Mouse (Mus musculus): ENCODE data around the gene Ccr6.

DNA sequence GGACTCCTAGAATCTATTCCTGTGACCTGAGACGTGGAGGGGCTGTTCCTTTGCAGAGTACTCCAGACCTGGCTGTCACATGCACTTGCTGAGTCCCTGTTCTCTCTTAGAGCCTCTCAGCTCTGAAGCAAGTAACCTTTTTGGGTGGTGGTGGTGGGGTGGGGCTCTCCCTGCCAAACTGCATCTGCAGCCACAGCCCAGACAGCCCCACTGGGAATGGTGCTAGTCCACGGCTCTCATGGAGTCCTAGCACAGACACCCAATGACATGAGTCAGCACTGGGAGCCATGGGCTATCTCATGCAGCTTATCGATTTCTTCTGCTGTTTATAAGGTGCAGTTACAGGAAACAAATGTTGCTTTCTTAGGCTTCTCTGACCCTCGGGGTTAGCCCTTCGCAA, 61.9 kb downstream of the Ccr6 start:
- TF ChIP-seq CTCF (IDR thresholded peaks at IDR 0.05; ENCODE audit: low read depth, low read length) (no peak), POLR2A (IDR thresholded peaks at IDR 0.05; ENCODE audit: extremely low read depth, insufficient read depth, low read length) (no peak)
